Mouse (Mus musculus) G1E (cell line): ENCODE data around the gene Synpo2l. TPM values are rescaled to one million over a fixed set of nuclear protein-coding genes. Genes with fewer than 3 reads are reported as not detected.

Source experiments
- ATAC-seq: 2 replicates; pipeline ENCODE4 v1.8.0; 2016; ENCODE audit warnings: mild to moderate bottlenecking; ENCODE audit not compliant: insufficient number of reproducible peaks, poor library complexity, low FRiP score, severe bottlenecking; ENCODE audit errors: extremely low read depth
- DNase-seq: peaks from one replicate; pipeline ENCODE4 v3.0.0; 2012; ENCODE audit warnings: low spot score
- H3K27me3 ChIP-seq: 2 replicates; pipeline ENCODE4 v1.6.1; 2012; ENCODE audit warnings: mild to moderate bottlenecking, low read length, inconsistent platforms; ENCODE audit not compliant: insufficient read depth
- H3K36me3 ChIP-seq: replicated peaks from 2 replicates; pipeline ENCODE3; 2012; ENCODE audit warnings: mild to moderate bottlenecking, inconsistent platforms
- H3K4me1 ChIP-seq: 2 replicates; pipeline ENCODE4 v1.6.1; 2012; ENCODE audit warnings: low read depth, low read length, inconsistent platforms, mixed read lengths; ENCODE audit not compliant: insufficient read depth
- H3K4me3 ChIP-seq: 2 replicates; pipeline ENCODE4 v1.5.1; 2012; ENCODE audit warnings: low read depth, mild to moderate bottlenecking, inconsistent platforms, low read length, moderate library complexity, mixed read lengths
- H3K9me3 ChIP-seq: replicated peaks from 2 replicates; pipeline ENCODE4 v1.6.1; 2012; ENCODE audit warnings: inconsistent platforms
- CTCF ChIP-seq: IDR thresholded peaks from 2 replicates; pipeline ENCODE4 v1.5.1; 2012; ENCODE audit warnings: low read depth, low read length, inconsistent platforms, mixed read lengths
- GATA1 ChIP-seq: IDR thresholded peaks from 2 replicates; pipeline ENCODE4 v1.6.1; 2012; ENCODE audit warnings: borderline replicate concordance, low read length, inconsistent platforms, mixed read lengths
- GATA2 ChIP-seq: IDR thresholded peaks from 2 replicates; pipeline ENCODE4 v1.6.1; 2012; ENCODE audit warnings: low read depth, low read length, inconsistent platforms, borderline replicate concordance
- POLR2AphosphoS5 ChIP-seq: IDR thresholded peaks from 2 replicates; pipeline ENCODE4 v1.6.1; 2012; ENCODE audit warnings: low read depth, low read length, inconsistent platforms; ENCODE audit not compliant: insufficient replicate concordance
- TAL1 ChIP-seq: conservative IDR thresholded peaks from 2 replicates; pipeline ENCODE4 v1.6.1; 2012; ENCODE audit warnings: low read depth, low read length, inconsistent platforms, mixed read lengths
- polyA plus RNA-seq: library from polyadenylated mRNA; stranded (reverse); fragments of >175 nt; gene quantifications from 2 replicates; pipeline ENCODE4 v1.2.3, GENCODE M21; 2012
- total RNA-seq, 2 experiments: library from RNA; stranded (forward) in 1 of 2; stranded (reverse) in 1 of 2; fragments of 200-1000 nt in 1 of 2; fragments of >200 nt in 1 of 2; fragmentation: Nextera tagmentation in 1 of 2; gene quantifications; 2 replicates each; pipeline ENCODE4 v1.2.3; 2014 to 2017

The Synpo2l gene
- total and polyA plus RNA-seq, 3 experiments, result 0.04 to 0.23 (median 0.11) TPM

GRCm38 (mm10) chr14:20694884-20695760, 27.0 kb upstream of the Synpo2l start, which contains the start of gene Fut11:
Gene Fut11 (plus strand): TSS chr14:20694968.
- DNase-seq, result peak; percentile 88
- H3K36me3 ChIP-seq, result peaks cover 90% of the 10 kb centered on the region
- peaks cover 71% of the 10 kb centered on the region for H3K4me1 ChIP-seq
- peak; percentile 67 for ATAC-seq
- H3K9me3 ChIP-seq, result no peaks in the 10 kb centered on the region
- TF ChIP-seq POLR2AphosphoS5 (0 out of 2 replicates have a peak, but pooled peaks have one; percentile 5), CTCF (no peak)
- no peaks in the 10 kb centered on the region for H3K27me3 ChIP-seq
- H3K4me3 ChIP-seq, result peak within 1 kb of the TSS; percentile 81

GRCm38 (mm10) chr14:20694185-20694883, 26.2 kb upstream of the Synpo2l start:
- ATAC-seq (no peak), DNase-seq (no peak)
- TF ChIP-seq GATA2 (no peak), POLR2AphosphoS5 (0 out of 2 replicates have a peak, but pooled peaks have one; percentile 10)
- no peaks in the 10 kb centered on the region for H3K9me3 ChIP-seq
- peaks cover 64% of the 10 kb centered on the region for H3K4me1 ChIP-seq
- peaks cover 93% of the 10 kb centered on the region for H3K36me3 ChIP-seq
- no peaks in the 10 kb centered on the region for H3K27me3 ChIP-seq
- peak overlapping the region; percentile 81 for H3K4me3 ChIP-seq

GRCm38 (mm10) chr14:20693589-20694101, 25.5 kb upstream of the Synpo2l start:
- ATAC-seq, result no peak
- Histone ChIP-seq H3K4me3 (peak overlapping the region; percentile 81; the same call in 1 of the 2 replicates), H3K36me3 (peaks cover 96% of the 10 kb centered on the region), H3K9me3 (no peaks in the 10 kb centered on the region), H3K4me1 (peaks cover 59% of the 10 kb centered on the region), H3K27me3 (no peaks in the 10 kb centered on the region)
- DNase-seq, result no peak
- TF ChIP-seq CTCF (no peak), POLR2AphosphoS5 (no peak)

GRCm38 (mm10) chr14:20691772-20692171, 23.6 kb upstream of the Synpo2l start:
- DNase-seq (no peak), ATAC-seq (no peak)
- peaks cover 47% of the 10 kb centered on the region for H3K4me1 ChIP-seq
- no peak for TF ChIP-seq GATA1
- no peak for TF ChIP-seq TAL1
- no peak for TF ChIP-seq GATA2
- no peak for TF ChIP-seq POLR2AphosphoS5
- no peak for TF ChIP-seq CTCF
- no peaks in the 10 kb centered on the region for H3K9me3 ChIP-seq
- peaks cover 99% of the 10 kb centered on the region for H3K36me3 ChIP-seq
- no peak overlapping the region for H3K4me3 ChIP-seq
- H3K27me3 ChIP-seq, result no peaks in the 10 kb centered on the region

- Histone ChIP-seq H3K9me3 (no peaks in the 10 kb centered on the region), H3K27me3 (no peaks in the 10 kb centered on the region), H3K4me1 (peaks cover 24% of the 10 kb centered on the region), H3K36me3 (peaks cover 100% of the 10 kb centered on the region), H3K4me3 (no peak overlapping the region)
- DNase-seq (no peak), ATAC-seq (no peak)
- TF ChIP-seq TAL1 (no peak), CTCF (no peak), GATA2 (no peak), GATA1 (no peak), POLR2AphosphoS5 (no peak)
Observed at GRCm38 (mm10) chr14:20689009-20689408, 20.9 kb upstream of the Synpo2l start.

- Histone ChIP-seq H3K27me3 (no peaks in the 10 kb centered on the region), H3K4me3 (no peak overlapping the region), H3K36me3 (peaks cover 100% of the 10 kb centered on the region), H3K4me1 (peaks cover 21% of the 10 kb centered on the region; the same call in 1 of the 2 replicates), H3K9me3 (no peaks in the 10 kb centered on the region)
- no peak for DNase-seq
- no peak for TF ChIP-seq GATA2
- no peak for TF ChIP-seq TAL1
- TF ChIP-seq CTCF, result no peak
- no peak for TF ChIP-seq POLR2AphosphoS5
- no peak for TF ChIP-seq GATA1
- no peak for ATAC-seq
Observed at GRCm38 (mm10) chr14:20686576-20686975, 18.4 kb upstream of the Synpo2l start.
